Mouse (Mus musculus) MEL (cell line): ENCODE results near the gene Tmem11. TPM values are rescaled to one million over a fixed set of nuclear protein-coding genes. Genes with fewer than 3 reads are reported as not detected.

Source experiments
- DNase-seq: peaks from one replicate; pipeline ENCODE4 v3.0.0; 2011; ENCODE audit warnings: low read depth, low spot score
- H3K27ac ChIP-seq: 2 replicates; pipeline ENCODE4 v1.5.1; 2012; ENCODE audit warnings: low read depth, mild to moderate bottlenecking, control low read depth, low read length, moderate library complexity; ENCODE audit not compliant: control insufficient read depth
- H3K27me3 ChIP-seq, 2 experiments: fragments of 150-350 bp in 1 of 2; sonication (generic) in 1 of 2; 2 replicates each; pipeline ENCODE4 v1.6.1; 2012; ENCODE audit warnings: low read length in 2 of 2, mild to moderate bottlenecking in 2 of 2, improper control_type of control experiment in 1 of 2, moderate library complexity in 1 of 2; ENCODE audit not compliant: insufficient read depth in 2 of 2, control insufficient read depth in 1 of 2
- H3K36me3 ChIP-seq, 2 experiments: 2 replicates each; pipeline ENCODE4 v1.6.1; 2012 to 2014; ENCODE audit warnings: low read length in 2 of 2, improper control_type of control experiment in 1 of 2, inconsistent platforms in 1 of 2, mild to moderate bottlenecking in 1 of 2; ENCODE audit not compliant: insufficient read depth in 2 of 2, control insufficient read depth in 1 of 2
- H3K4me1 ChIP-seq, 2 experiments: fragments of 150-350 bp in 1 of 2; sonication (generic) in 1 of 2; 2 replicates each; pipeline ENCODE4 v1.6.1; 2012; ENCODE audit warnings: low read length in 2 of 2, improper control_type of control experiment in 1 of 2, mild to moderate bottlenecking in 1 of 2; ENCODE audit not compliant: insufficient read depth in 2 of 2, control insufficient read depth in 1 of 2
- H3K4me3 ChIP-seq, 2 experiments: fragments of 150-350 bp in 1 of 2; sonication (generic) in 1 of 2; 2 replicates each; pipeline ENCODE4 v1.5.1; 2012; ENCODE audit warnings: low read depth in 2 of 2, low read length in 2 of 2, mild to moderate bottlenecking in 2 of 2, moderate library complexity in 2 of 2, control low read depth in 1 of 2, improper control_type of control experiment in 1 of 2; ENCODE audit not compliant: control insufficient read depth in 1 of 2, insufficient read depth in 1 of 2
- H3K79me2 ChIP-seq: 2 replicates; pipeline ENCODE4 v1.6.1; 2012; ENCODE audit warnings: mild to moderate bottlenecking, low read length, moderate library complexity; ENCODE audit not compliant: control insufficient read depth, poor library complexity, insufficient read depth
- H3K9ac ChIP-seq: 2 replicates; pipeline ENCODE4 v1.6.1; 2012; ENCODE audit warnings: low read depth, mild to moderate bottlenecking, control low read depth, low read length, moderate library complexity; ENCODE audit not compliant: control insufficient read depth, poor library complexity, severe bottlenecking
- H3K9me3 ChIP-seq: fragments of 150-350 bp; sonication (generic); replicated peaks from 2 replicates; pipeline ENCODE4 v1.6.1; 2012; ENCODE audit warnings: mild to moderate bottlenecking, low read length, improper control_type of control experiment, moderate library complexity; ENCODE audit not compliant: insufficient read depth
- CHD2 ChIP-seq: IDR thresholded peaks from 2 replicates; pipeline ENCODE4 v1.6.1; 2011; ENCODE audit warnings: low read length, improper control_type of control experiment
- EP300 ChIP-seq, 2 experiments: IDR thresholded peaks; 2 replicates each; pipeline ENCODE4 v1.6.1; 2011; ENCODE audit warnings: improper control_type of control experiment in 2 of 2, low read length in 2 of 2, low read depth in 1 of 2, mild to moderate bottlenecking in 1 of 2
- GATA1 ChIP-seq: IDR thresholded peaks from 2 replicates; pipeline ENCODE4 v1.6.1; 2011; ENCODE audit warnings: low read depth, low read length, improper control_type of control experiment
- HCFC1 ChIP-seq: IDR thresholded peaks from 2 replicates; pipeline ENCODE4 v1.6.1; 2012; ENCODE audit warnings: low read depth, mild to moderate bottlenecking, inconsistent platforms, low read length, improper control_type of control experiment, moderate library complexity
- JUND ChIP-seq: IDR thresholded peaks from 2 replicates; pipeline ENCODE4 v1.6.1; 2011; ENCODE audit warnings: low read depth, mild to moderate bottlenecking, improper control_type of control experiment, low read length
- MAX ChIP-seq: IDR thresholded peaks from 2 replicates; pipeline ENCODE4 v1.6.1; 2011; ENCODE audit warnings: low read length, improper control_type of control experiment
- MAZ ChIP-seq: IDR thresholded peaks from 2 replicates; pipeline ENCODE4 v1.6.1; 2012; ENCODE audit warnings: low read depth, mild to moderate bottlenecking, inconsistent platforms, low read length, improper control_type of control experiment
- MEF2A ChIP-seq: IDR thresholded peaks from 2 replicates; pipeline ENCODE4 v1.6.1; 2014; ENCODE audit warnings: low read depth, mild to moderate bottlenecking, inconsistent platforms, low read length, improper control_type of control experiment; ENCODE audit not compliant: poor library complexity, insufficient replicate concordance, severe bottlenecking; ENCODE audit errors: extremely low read depth
- MYC ChIP-seq: IDR thresholded peaks from 2 replicates; pipeline ENCODE4 v1.6.1; 2011; ENCODE audit warnings: low read depth, mild to moderate bottlenecking, low read length, improper control_type of control experiment, moderate library complexity
- POLR2AphosphoS2 ChIP-seq: IDR thresholded peaks from 2 replicates; pipeline ENCODE4 v1.6.1; 2011; ENCODE audit warnings: low read length, improper control_type of control experiment
- RCOR1 ChIP-seq: IDR thresholded peaks from 2 replicates; pipeline ENCODE4 v1.6.1; 2012; ENCODE audit warnings: low read depth, mild to moderate bottlenecking, inconsistent platforms, low read length, improper control_type of control experiment
- SIN3A ChIP-seq: IDR thresholded peaks from 2 replicates; pipeline ENCODE4 v1.6.1; 2012; ENCODE audit warnings: low read length, improper control_type of control experiment, inconsistent platforms
- TBP ChIP-seq: IDR thresholded peaks from 2 replicates; pipeline ENCODE4 v1.8.0; 2011; ENCODE audit warnings: low read depth, low read length, improper control_type of control experiment
- USF1 ChIP-seq: IDR thresholded peaks from 2 replicates; pipeline ENCODE4 v1.6.1; 2014; ENCODE audit warnings: low read depth, mild to moderate bottlenecking, inconsistent platforms, low read length, improper control_type of control experiment, moderate library complexity
- polyA plus RNA-seq, 2 experiments: library from polyadenylated mRNA; stranded (reverse) in 1 of 2; unstranded in 1 of 2; fragments of >175 nt in 1 of 2; fragments of >200 nt in 1 of 2; gene quantifications; 2 replicates each; pipeline versions ENCODE4 v1.2.1 to v1.2.4; 2012; ENCODE audit warnings: low replicate concordance in 2 of 2, low read depth in 1 of 2; ENCODE audit not compliant: insufficient read length in 2 of 2, insufficient read depth in 1 of 2, missing spikeins in 1 of 2
- total RNA-seq: library from RNA; depleted of rRNA; stranded (reverse); fragments of 300-350 nt; gene quantifications from 2 replicates; pipeline ENCODE4 v1.2.3, GENCODE M21; 2012

Tmem11 gene
- total and polyA plus RNA-seq, 3 experiments = 117 to 125 TPM; not detected in 1

DNA sequence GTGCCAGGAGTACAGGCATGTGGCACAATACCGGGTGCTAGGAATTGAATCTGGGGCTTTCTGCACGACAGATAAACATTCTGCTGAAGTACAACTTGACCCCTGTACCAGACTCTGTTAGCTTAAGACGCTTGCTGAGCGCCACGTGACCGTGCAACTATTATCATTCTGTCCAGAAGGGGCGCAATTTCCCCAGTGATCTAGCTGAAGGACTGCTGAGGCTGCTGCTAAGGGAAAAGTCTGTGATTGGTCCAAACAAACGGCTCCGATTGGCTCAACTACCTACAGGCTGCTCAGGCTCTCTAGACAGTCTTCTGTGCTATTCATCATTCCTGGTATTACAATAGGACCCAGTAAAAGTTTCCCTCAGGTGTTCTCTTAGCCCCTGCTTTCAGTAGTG, 48.2 kb upstream of the Tmem11 start (continued):
- TF ChIP-seq GATA1 (no peak), JUND (no peak), POLR2AphosphoS2 (no peak), RCOR1 (peak; percentile 53; the same call in 1 of the 2 replicates), USF1 (peak; percentile 100), TBP (0 out of 2 replicates have a peak, but pooled peaks have one; percentile 28), MAX (peak; percentile 99)

DNA sequence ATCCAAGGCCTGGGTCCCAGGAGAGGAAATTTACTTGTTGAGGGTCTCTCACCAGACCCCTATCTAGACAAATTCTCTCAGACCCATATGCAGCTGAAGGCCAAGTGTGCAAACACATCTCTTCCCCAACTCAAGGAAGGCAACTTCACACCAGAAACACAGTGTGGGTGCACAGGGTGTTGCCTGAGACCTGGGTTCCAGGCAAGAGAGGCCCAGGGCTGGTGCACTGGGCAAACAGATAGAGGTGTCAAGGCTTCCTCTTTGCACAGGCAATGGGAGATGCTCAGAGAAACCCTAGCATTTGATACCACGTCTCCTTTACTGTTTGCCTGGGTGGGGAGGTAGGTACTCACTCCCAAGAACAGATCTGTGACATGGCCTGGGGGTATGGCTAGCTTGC, 45.9 kb upstream of the Tmem11 start:
- Histone ChIP-seq H3K27ac (no peak overlapping the region), H3K4me1 (peaks cover 8 to 22% of the 10 kb centered on the region in 2 experiments), H3K9ac (no peak overlapping the region), H3K27me3 (no peaks in the 10 kb centered on the region), H3K36me3 (peaks cover 11 to 14% of the 10 kb centered on the region in 2 experiments), H3K9me3 (no peaks in the 10 kb centered on the region), H3K4me3 (no peak overlapping the region), H3K79me2 (peaks cover 6% of the 10 kb centered on the region)
- DNase-seq = no peak
- TF ChIP-seq RCOR1 (no peak), MYC (no peak), GATA1 (no peak), POLR2AphosphoS2 (no peak), EP300 (IDR thresholded peaks at IDR 0.05; ENCODE audit: low read depth in 1 of 2, low read length in 2 of 2) (no peak), SIN3A (no peak), MEF2A (no peak), HCFC1 (no peak)

DNA sequence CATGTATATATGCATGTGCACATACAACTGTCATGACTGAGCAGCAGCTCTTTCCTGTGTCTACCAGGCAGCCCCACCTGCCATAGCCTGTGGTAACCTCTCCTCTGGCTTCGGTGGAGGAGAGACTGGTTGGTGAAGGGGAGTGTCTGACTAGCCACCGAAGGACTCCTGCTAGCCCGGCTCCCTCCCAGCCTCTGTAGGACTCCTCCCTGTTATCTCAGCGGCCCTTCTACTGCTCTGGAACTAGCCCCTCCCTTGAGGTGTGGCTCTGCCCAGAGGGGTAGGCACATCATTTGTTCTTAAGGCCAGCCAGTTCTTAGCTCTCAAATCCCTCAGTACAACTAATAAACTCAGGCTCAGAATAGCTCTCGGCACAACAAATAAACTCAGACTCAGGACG, 45.4 kb upstream of the Tmem11 start:
- peak; percentile 83 for DNase-seq
- H3K27me3 ChIP-seq = no peaks in the 10 kb centered on the region
- no peak for TF ChIP-seq CHD2
- 0 out of 2 replicates have a peak, but pooled peaks have one; percentile 22 for TF ChIP-seq GATA1
- TF ChIP-seq MAZ = 0 out of 2 replicates have a peak, but pooled peaks have one; percentile 59
- TF ChIP-seq, all 39 proteins: peak for 2
- H3K79me2 ChIP-seq = peaks cover 4% of the 10 kb centered on the region
- no peak overlapping the region for H3K27ac ChIP-seq
- H3K4me3 ChIP-seq = no peak overlapping the region
- no peaks in the 10 kb centered on the region for H3K9me3 ChIP-seq
- H3K9ac ChIP-seq = no peak overlapping the region
- H3K4me1 ChIP-seq = peaks cover 8 to 22% of the 10 kb centered on the region in 2 experiments
- H3K36me3 ChIP-seq = peaks cover 11 to 14% of the 10 kb centered on the region in 2 experiments
